Mouse (Mus musculus): ENCODE measurements at regions not wholly inside any gene's neighbourhood (a gene's known extent, or its start where the extent isn't known, plus 50 kb on each side); places are given as distances from the start of the nearest gene placed in this dataset.

DNA sequence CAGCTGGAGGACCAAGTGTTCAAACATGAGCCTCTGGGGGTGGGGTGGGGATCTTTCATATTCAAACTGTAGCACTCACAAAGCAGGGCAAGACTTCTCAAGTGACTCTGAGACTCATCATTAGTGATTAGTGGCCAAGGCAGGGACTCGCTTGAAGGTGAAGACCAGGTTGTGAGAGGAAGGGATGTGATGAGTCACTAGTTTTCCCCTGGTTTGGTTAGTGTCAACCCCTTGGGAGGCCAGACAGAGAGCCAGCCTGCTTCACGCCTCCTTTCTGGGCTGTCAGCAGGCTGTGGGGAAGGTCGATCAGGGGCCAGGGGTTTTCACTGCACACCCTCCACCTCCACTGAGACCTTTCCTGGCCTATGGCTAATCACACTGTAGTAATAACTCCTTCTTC is 65.2 kb downstream of the Slc30a10 start:
- DNase-seq (ENCODE audit: extremely low spot score, low spot score) = no peak
- Histone ChIP-seq H3K27ac (no peak overlapping the region), H3K9me3 (no peaks in the 10 kb centered on the region), H3K36me3 (replicated peaks) (no peaks in the 10 kb centered on the region), H3K27me3 (ENCODE audit: poor library complexity, severe bottlenecking) (no peaks in the 10 kb centered on the region), H3K4me3 (no peak overlapping the region), H3K4me1 (peaks cover 11% of the 10 kb centered on the region)
- 78% methylated on average over 3 of the region's 3 CpGs for WGBS

DNA sequence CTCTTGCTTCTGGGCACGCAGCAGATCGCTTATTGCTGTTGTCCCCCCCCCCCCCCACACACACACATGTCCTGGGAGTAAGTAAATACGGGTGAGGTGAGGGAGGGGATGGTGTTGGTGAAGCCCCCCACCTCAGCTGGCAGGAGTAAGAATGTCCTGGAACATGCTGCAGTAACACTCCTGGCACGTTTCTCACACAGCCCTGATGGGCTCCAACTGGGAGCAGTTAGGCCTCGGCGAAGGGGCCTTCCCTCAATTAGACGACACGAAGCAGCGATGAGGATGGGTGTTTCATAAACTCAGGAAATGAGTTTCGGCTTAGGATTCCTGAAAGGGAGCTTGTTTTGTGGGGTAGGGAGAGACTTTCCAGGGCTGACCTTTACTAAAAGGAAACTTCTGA is 69.4 kb downstream of the Slc30a10 start:
- H3K4me1 ChIP-seq = no peaks in the 10 kb centered on the region; the same call in 1 of the 2 replicates
- WGBS = 77% methylated on average over 10 of the region's 10 CpGs
- H3K36me3 ChIP-seq (replicated peaks) = no peaks in the 10 kb centered on the region
- no peak overlapping the region for H3K4me3 ChIP-seq
- no peaks in the 10 kb centered on the region for H3K9me3 ChIP-seq
- H3K27ac ChIP-seq = peak overlapping the region; percentile 20; the same call in 1 of the 2 replicates
- no peaks in the 10 kb centered on the region for H3K27me3 ChIP-seq (ENCODE audit: poor library complexity, severe bottlenecking)
- DNase-seq (ENCODE audit: extremely low spot score, low spot score) = no peak

DNA sequence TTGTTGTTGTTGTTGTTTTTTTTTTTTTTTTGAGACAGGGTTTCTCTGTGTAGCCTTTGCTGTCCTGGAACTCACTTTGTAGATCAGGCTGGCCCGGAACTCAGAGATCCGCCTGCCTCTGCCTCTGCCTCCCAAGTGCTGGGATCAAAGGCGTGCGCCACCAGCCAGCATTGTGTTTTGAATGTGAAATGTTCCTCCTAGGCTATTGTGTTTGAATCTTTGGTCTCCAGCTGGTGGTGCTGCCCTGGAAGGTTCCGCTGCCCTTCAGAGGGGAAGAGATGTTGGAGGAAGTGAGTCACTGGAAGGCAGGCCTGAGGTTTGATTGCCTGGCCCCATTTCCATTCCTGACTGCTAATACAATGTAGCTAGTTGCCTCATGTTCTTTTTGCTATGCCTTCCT is 78.8 kb downstream of the Slc30a10 start:
- H3K36me3 ChIP-seq (replicated peaks) = no peaks in the 10 kb centered on the region
- no peak for DNase-seq (ENCODE audit: extremely low spot score, low spot score)
- H3K27me3 ChIP-seq (ENCODE audit: poor library complexity, severe bottlenecking) = no peaks in the 10 kb centered on the region
- no peak overlapping the region for H3K4me3 ChIP-seq
- H3K9me3 ChIP-seq = no peaks in the 10 kb centered on the region
- WGBS = 95% methylated on average over 5 of the region's 5 CpGs
- H3K27ac ChIP-seq = no peak overlapping the region
- no peaks in the 10 kb centered on the region for H3K4me1 ChIP-seq

DNA sequence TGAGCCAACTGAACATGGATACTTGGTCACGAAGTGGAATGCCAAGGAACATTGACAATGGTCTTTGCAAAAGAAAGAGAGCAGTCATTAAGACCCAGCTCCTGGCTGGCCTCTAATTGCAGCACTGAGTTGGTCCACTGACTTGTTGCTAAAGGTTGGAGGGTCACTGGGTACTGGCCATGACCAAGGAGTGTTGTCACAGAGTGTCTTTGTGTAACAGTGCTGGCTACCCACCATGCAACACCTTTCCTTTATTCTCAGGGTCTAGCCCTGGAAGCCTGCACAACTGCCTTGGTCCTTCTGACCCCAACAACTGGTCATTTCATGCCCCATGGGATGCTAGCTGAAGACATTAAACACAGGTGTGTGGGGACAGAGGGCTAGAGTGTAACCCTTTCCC is 79.5 kb downstream of the Slc30a10 start:
- no peaks in the 10 kb centered on the region for H3K4me1 ChIP-seq
- no peak overlapping the region for H3K27ac ChIP-seq
- DNase-seq (ENCODE audit: extremely low spot score, low spot score) = no peak
- no peak overlapping the region for H3K4me3 ChIP-seq
- H3K9me3 ChIP-seq = no peaks in the 10 kb centered on the region
- H3K36me3 ChIP-seq (replicated peaks) = no peaks in the 10 kb centered on the region
- H3K27me3 ChIP-seq (ENCODE audit: poor library complexity, severe bottlenecking) = no peaks in the 10 kb centered on the region
- WGBS = 85% methylated on average over 1 of the region's 1 CpGs

DNA sequence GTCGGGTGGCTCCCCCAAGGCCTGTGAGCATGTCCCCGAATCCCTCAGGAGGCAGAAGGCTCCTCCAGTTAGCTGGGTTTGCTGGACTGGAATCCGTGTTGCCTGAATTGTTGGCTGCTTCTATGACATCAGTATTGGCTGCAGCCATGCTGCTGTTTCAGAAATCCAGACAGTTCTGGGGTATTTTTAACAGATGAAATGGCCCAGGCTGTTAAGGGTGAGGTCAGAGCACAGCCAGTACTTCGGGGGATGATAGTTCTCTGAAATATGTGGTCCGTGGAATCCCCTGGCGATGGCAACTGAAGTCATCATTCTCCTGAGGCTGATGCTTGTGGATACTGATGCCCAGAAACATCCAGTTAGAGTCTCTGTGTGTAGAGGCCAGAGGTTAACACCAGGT is 80.7 kb downstream of the Slc30a10 start:
- no peak for DNase-seq (ENCODE audit: extremely low spot score, low spot score)
- no peaks in the 10 kb centered on the region for H3K9me3 ChIP-seq
- 89% methylated on average over 6 of the region's 6 CpGs for WGBS
- H3K36me3 ChIP-seq (replicated peaks) = no peaks in the 10 kb centered on the region
- no peak overlapping the region for H3K4me3 ChIP-seq
- no peak overlapping the region for H3K27ac ChIP-seq
- H3K4me1 ChIP-seq = no peaks in the 10 kb centered on the region
- H3K27me3 ChIP-seq (ENCODE audit: poor library complexity, severe bottlenecking) = no peaks in the 10 kb centered on the region

DNA sequence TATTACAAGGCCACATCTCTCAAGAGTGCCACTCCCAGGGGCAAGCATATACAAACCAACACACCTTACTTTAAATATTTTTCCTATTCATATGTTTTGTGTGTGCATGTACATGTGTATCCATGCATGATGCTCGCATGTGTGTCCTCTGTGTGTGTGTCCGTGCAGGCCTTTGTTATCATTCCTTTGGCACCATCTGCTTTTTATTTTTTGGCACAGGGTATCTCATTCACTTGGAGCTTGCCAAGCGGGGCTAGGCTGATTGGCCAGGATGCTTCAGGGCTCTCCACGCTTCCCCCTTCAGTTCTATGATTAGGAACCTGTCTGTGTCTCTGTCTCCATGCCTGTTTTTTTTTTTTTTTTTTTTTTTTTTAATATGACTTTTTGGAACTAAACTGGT is 82.6 kb downstream of the Slc30a10 start:
- no peak for DNase-seq (ENCODE audit: extremely low spot score, low spot score)
- no peak overlapping the region for H3K4me3 ChIP-seq
- 81% methylated on average over 4 of the region's 4 CpGs for WGBS
- no peaks in the 10 kb centered on the region for H3K27me3 ChIP-seq (ENCODE audit: poor library complexity, severe bottlenecking)
- H3K27ac ChIP-seq = no peak overlapping the region
- H3K36me3 ChIP-seq (replicated peaks) = no peaks in the 10 kb centered on the region
- 0 out of 2 replicates have a peak, but pooled peaks cover 2% of the 10 kb centered on the region for H3K4me1 ChIP-seq
- no peaks in the 10 kb centered on the region for H3K9me3 ChIP-seq

DNA sequence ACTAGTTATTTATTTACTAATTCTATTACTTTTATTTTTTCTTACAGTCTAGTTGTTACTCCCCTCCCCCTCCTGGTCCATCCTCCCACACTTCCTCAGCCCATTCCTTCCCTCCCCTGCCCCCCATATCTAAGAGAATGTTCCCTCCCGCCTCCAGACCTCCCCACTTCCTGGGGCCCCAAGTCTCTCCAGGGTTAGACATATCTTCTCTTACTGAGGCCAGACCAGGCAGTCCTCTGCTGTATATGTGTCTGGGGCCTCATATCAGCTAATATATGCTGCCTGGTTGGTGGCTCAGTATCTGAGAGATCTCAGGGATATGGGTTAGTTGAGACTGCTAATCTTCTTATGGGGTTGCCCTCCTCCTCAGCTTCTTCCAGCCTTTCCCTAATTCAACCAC is 84.8 kb downstream of the Slc30a10 start:
- Histone ChIP-seq H3K36me3 (replicated peaks) (no peaks in the 10 kb centered on the region), H3K4me3 (no peak overlapping the region), H3K27ac (no peak overlapping the region), H3K9me3 (no peaks in the 10 kb centered on the region), H3K4me1 (0 out of 2 replicates have a peak, but pooled peaks cover 2% of the 10 kb centered on the region), H3K27me3 (ENCODE audit: poor library complexity, severe bottlenecking) (no peaks in the 10 kb centered on the region)
- no peak for DNase-seq (ENCODE audit: extremely low spot score, low spot score)
- 60% methylated on average over 1 of the region's 1 CpGs for WGBS

DNA sequence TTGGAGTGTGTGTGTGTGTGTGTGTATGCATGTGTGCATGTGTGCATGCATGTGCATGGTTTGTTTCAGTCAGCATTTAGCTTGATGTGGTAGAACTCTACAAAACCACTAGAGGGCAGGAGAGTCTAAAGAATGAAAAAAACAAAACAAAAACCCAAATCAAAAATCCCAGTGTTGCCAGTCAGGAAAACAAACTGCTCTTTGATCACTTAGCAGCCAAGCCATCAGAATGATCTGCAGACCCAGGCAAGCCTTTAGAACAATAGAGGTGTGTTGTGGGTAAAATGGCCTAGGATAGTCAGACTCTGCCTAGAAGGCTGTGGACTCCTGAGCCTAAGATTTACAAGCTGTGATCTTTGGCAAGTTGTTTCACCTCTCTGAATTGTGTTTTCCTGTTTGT is 91.7 kb downstream of the Slc30a10 start:
- H3K9me3 ChIP-seq = no peaks in the 10 kb centered on the region
- no peak for DNase-seq (ENCODE audit: extremely low spot score, low spot score)
- H3K27me3 ChIP-seq (ENCODE audit: poor library complexity, severe bottlenecking) = no peaks in the 10 kb centered on the region
- H3K4me3 ChIP-seq = no peak overlapping the region
- H3K36me3 ChIP-seq (replicated peaks) = no peaks in the 10 kb centered on the region
- peak overlapping the region; percentile 67 for H3K27ac ChIP-seq
- H3K4me1 ChIP-seq = peaks cover 5% of the 10 kb centered on the region

DNA sequence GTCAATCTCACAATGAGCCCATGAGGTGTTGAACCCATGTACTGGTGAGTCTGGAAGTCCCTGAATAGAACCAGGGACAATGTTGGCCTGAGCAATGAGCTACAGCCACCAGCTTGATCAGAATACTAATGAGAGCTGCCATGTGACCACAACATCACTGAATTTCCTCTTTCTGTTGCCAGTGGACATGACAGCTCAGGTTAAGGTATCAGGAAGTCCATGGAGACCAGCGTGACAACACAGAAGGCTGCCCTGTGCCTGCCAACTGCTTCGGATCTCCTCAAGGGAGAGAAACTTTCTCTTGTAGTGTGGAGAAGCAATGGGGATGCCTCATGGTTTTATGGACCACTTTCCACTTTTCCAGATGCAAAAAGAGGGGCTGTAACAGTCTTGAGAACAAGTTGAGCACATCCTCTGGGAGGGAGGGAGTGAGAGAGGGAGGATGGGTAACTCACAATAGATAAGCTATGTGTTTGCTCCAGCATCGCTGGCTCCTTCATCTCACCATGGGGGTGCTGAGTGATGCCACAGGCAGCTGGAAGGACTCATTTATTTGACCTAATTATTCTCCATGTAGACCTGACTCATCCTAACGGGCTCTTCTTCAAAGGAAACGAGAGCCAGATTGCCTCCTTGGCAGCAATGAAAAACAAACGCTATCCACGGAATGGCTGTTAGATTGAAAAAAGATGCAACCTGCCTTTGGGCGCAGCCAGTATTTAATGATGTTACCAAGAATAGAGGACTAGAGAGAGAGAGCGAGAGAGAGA is 118.3 kb downstream of the Slc30a10 start:
- Histone ChIP-seq H3K4me1 (peaks cover 19% of the 10 kb centered on the region), H3K9me3 (no peaks in the 10 kb centered on the region), H3K4me3 (no peak overlapping the region), H3K27me3 (ENCODE audit: poor library complexity, severe bottlenecking) (no peaks in the 10 kb centered on the region), H3K36me3 (replicated peaks) (no peaks in the 10 kb centered on the region), H3K27ac (no peak overlapping the region)
- WGBS = 64% methylated on average over 9 of the region's 9 CpGs
- DNase-seq (ENCODE audit: extremely low spot score, low spot score) = no peak

DNA sequence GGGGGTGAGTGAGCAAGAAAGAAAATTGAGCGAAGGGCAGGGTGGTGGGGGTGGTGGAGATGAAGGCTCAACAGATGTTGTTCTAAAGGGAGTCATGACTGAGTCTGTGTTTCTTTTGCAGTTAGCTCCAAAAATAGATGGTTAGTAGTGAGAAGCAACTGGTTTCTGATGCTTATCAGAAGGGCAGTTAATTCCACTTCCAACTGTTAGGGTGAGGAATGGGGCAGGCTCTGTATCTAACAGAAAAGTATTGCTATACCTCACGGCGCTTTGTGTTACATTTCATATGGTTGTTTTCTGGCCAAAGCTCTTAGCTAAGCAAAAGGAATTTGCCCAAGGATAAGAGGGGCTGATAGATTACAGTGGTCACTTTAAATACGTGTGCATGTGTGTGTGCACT is 120.3 kb downstream of the Slc30a10 start:
- no peak overlapping the region for H3K4me3 ChIP-seq
- H3K27ac ChIP-seq = no peak overlapping the region
- no peak for DNase-seq (ENCODE audit: extremely low spot score, low spot score)
- WGBS = 81% methylated on average over 4 of the region's 4 CpGs
- H3K4me1 ChIP-seq = peaks cover 19% of the 10 kb centered on the region
- no peaks in the 10 kb centered on the region for H3K27me3 ChIP-seq (ENCODE audit: poor library complexity, severe bottlenecking)
- H3K36me3 ChIP-seq (replicated peaks) = no peaks in the 10 kb centered on the region
- no peaks in the 10 kb centered on the region for H3K9me3 ChIP-seq

DNA sequence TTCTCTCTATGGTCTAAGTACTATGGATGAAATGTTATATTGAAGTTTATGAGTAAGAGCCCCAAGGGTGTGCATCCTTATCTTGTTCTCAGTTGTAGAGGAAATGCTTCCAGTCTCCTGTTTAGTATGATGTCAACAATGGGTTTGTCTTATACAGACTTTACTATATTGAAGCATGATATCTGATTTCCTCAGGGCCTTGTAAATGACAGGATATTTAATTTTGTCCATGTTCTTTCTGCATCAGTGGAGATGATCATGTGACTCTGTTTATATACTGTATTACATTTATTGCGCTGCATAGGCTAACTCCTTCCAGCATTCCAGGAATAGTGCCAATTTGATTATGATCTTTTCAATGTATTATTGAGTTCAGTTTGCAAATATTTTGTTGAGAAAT is 125.2 kb downstream of the Slc30a10 start:
- 98% methylated on average over 1 of the region's 1 CpGs for WGBS
- Histone ChIP-seq H3K36me3 (replicated peaks) (no peaks in the 10 kb centered on the region), H3K9me3 (no peaks in the 10 kb centered on the region; the same call in 1 of the 2 replicates), H3K27ac (no peak overlapping the region), H3K27me3 (ENCODE audit: poor library complexity, severe bottlenecking) (no peaks in the 10 kb centered on the region), H3K4me1 (no peaks in the 10 kb centered on the region), H3K4me3 (no peak overlapping the region)
- no peak for DNase-seq (ENCODE audit: extremely low spot score, low spot score)

DNA sequence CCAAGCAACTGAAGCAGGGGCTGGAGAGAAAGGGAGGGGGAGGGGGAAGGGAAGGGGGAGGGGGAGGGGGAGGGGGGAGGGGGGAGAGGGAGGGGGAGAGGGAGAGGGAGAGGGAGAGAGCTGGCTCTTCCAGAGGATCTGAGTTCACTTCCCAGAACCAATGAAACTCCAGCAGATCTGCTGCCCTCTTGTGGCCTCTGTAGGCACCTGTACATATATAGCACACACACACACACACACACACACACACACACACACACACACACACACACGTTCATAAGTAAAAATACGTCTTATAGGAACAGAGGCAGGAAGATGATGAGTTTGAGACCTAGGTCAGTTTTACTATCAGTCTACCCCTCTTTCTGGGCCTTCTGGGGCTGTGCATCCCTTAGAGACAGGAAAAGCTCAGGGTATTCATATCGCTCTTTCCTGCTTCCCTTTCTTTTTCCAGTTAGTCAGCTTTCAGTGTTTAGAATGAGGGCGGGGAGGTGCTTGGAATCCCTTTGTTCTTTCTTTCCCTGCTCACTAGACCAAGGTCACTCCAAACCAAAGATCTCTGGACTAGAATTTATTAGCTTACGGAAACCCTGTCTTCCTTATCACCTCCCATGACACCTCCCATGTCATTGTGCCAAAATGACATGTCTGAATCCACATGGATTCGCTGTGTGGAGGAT is 130.7 kb downstream of the Slc30a10 start:
- DNase-seq (ENCODE audit: extremely low spot score, low spot score) = no peak
- no peaks in the 10 kb centered on the region; the same call in 1 of the 2 replicates for H3K9me3 ChIP-seq
- WGBS = 83% methylated on average over 6 of the region's 6 CpGs
- H3K4me1 ChIP-seq = no peaks in the 10 kb centered on the region
- no peaks in the 10 kb centered on the region for H3K36me3 ChIP-seq (replicated peaks)
- no peak overlapping the region for H3K27ac ChIP-seq
- H3K27me3 ChIP-seq (ENCODE audit: poor library complexity, severe bottlenecking) = no peaks in the 10 kb centered on the region
- no peak overlapping the region for H3K4me3 ChIP-seq

DNA sequence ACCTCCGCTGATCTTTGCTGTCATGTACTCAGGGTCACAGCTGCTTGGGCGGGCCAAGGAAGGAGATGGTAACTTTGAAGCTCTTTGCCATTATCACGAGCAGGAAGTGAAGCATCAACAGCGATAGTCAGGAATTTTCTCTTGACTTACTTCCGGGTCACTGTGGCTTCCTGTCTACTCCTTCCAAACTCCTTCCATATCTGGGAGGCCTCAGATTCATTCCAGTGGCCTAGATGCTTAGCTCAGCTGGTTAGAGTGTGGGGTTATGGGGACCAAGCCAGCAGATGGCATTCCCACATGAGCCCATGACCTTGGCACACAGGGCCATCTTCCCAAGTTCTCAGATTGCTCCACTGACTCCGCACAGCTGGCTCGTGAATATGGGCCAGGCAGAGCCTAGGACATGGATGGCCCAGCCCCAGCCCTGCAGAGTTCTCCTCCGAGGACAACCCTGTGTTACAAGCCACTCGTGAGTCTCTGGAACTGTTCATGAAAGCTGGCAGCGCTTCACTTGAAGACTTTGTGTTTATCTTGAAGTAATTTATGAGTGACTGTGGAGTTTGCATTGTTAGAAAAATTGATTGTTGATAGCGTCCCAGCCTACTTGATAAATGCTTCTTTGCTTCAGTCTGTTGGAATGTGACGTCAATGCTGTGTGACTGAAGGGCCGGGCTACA is 133.2 kb downstream of the Slc30a10 start:
- WGBS = 90% methylated on average over 13 of the region's 13 CpGs
- Histone ChIP-seq H3K27me3 (ENCODE audit: poor library complexity, severe bottlenecking) (no peaks in the 10 kb centered on the region), H3K9me3 (no peaks in the 10 kb centered on the region; the same call in 1 of the 2 replicates), H3K27ac (no peak overlapping the region), H3K4me1 (no peaks in the 10 kb centered on the region), H3K36me3 (replicated peaks) (no peaks in the 10 kb centered on the region), H3K4me3 (no peak overlapping the region)
- no peak for DNase-seq (ENCODE audit: extremely low spot score, low spot score)

Measured in forebrain, embryonic 10.5 days (tissue).